Mouse (Mus musculus): ENCODE measurements around the gene Nr1h2. TPM values are rescaled to one million over a fixed set of nuclear protein-coding genes. Genes with fewer than 3 reads are reported as not detected.

The Nr1h2 gene
- polyA plus RNA-seq, 1 experiment from 2014 or later: 69.8 TPM

- WGBS: 40% methylated on average over 8 of the region's 8 CpGs
- Histone ChIP-seq H3K4me3 (ENCODE audit: low read length) (no peak overlapping the region), H3K36me3 (ENCODE audit: control insufficient read depth, insufficient read depth, low read length) (no peaks in the 10 kb centered on the region), H3K4me1 (ENCODE audit: control insufficient read depth, insufficient read depth, low read length) (no peaks in the 10 kb centered on the region), H3K27me3 (ENCODE audit: control insufficient read depth, insufficient read depth, low read length) (no peaks in the 10 kb centered on the region), H3K27ac (ENCODE audit: low read depth, low read length) (no peak overlapping the region), H3K9ac (ENCODE audit: low read depth, low read length) (no peak overlapping the region), H3K9me3 (ENCODE audit: control insufficient read depth, low read length) (no peaks in the 10 kb centered on the region), H3K4me2 (replicated peaks; ENCODE audit: low read depth, low read length) (no peak overlapping the region)
- ATAC-seq (ENCODE audit: low FRiP score, low TSS enrichment): no peak
Observed at GRCm38 (mm10) chr7:44563284-44563683, 9.5 kb upstream of the Nr1h2 start.

GRCm38 (mm10) chr7:44560435-44561400, 7.0 kb upstream of the Nr1h2 start:
- no peaks in the 10 kb centered on the region for H3K9me3 ChIP-seq (ENCODE audit: control insufficient read depth, low read length)
- H3K4me3 ChIP-seq (ENCODE audit: low read length): no peak overlapping the region
- H3K36me3 ChIP-seq (ENCODE audit: control insufficient read depth, insufficient read depth, low read length): no peaks in the 10 kb centered on the region
- no peak overlapping the region for H3K27ac ChIP-seq (ENCODE audit: low read depth, low read length)
- peak; percentile 72 for ATAC-seq (ENCODE audit: low FRiP score, low TSS enrichment)
- no peak overlapping the region for H3K9ac ChIP-seq (ENCODE audit: low read depth, low read length)
- no peak overlapping the region for H3K4me2 ChIP-seq (replicated peaks; ENCODE audit: low read depth, low read length)
- no peaks in the 10 kb centered on the region for H3K4me1 ChIP-seq (ENCODE audit: control insufficient read depth, insufficient read depth, low read length)
- H3K27me3 ChIP-seq (ENCODE audit: control insufficient read depth, insufficient read depth, low read length): no peaks in the 10 kb centered on the region
- WGBS: 48% methylated on average over 18 of the region's 18 CpGs

GRCm38 (mm10) chr7:44557629-44558028, 3.9 kb upstream of the Nr1h2 start:
- Histone ChIP-seq H3K9me3 (ENCODE audit: control insufficient read depth, low read length) (no peaks in the 10 kb centered on the region), H3K9ac (ENCODE audit: low read depth, low read length) (no peak overlapping the region), H3K27ac (ENCODE audit: low read depth, low read length) (no peak overlapping the region), H3K4me1 (ENCODE audit: control insufficient read depth, insufficient read depth, low read length) (no peaks in the 10 kb centered on the region), H3K4me3 (ENCODE audit: low read length) (no peak overlapping the region), H3K4me2 (replicated peaks; ENCODE audit: low read depth, low read length) (no peak overlapping the region), H3K36me3 (ENCODE audit: control insufficient read depth, insufficient read depth, low read length) (no peaks in the 10 kb centered on the region), H3K27me3 (ENCODE audit: control insufficient read depth, insufficient read depth, low read length) (no peaks in the 10 kb centered on the region)
- WGBS: 58% methylated on average over 2 of the region's 2 CpGs
- no peak for ATAC-seq (ENCODE audit: low FRiP score, low TSS enrichment)

- Histone ChIP-seq H3K4me1 (ENCODE audit: control insufficient read depth, insufficient read depth, low read length) (no peaks in the 10 kb centered on the region), H3K27me3 (ENCODE audit: control insufficient read depth, insufficient read depth, low read length) (no peaks in the 10 kb centered on the region), H3K9ac (ENCODE audit: low read depth, low read length) (peak overlapping the region; percentile 64; the same call in 1 of the 2 replicates), H3K9me3 (ENCODE audit: control insufficient read depth, low read length) (no peaks in the 10 kb centered on the region), H3K36me3 (ENCODE audit: control insufficient read depth, insufficient read depth, low read length) (peaks cover 27% of the 10 kb centered on the region), H3K4me2 (replicated peaks; ENCODE audit: low read depth, low read length) (peak overlapping the region; percentile 63), H3K27ac (ENCODE audit: low read depth, low read length) (peak overlapping the region; percentile 96), H3K4me3 (ENCODE audit: low read length) (peak overlapping the region; percentile 63)
- WGBS: 1% methylated on average over 32 of the region's 32 CpGs
- ATAC-seq (ENCODE audit: low FRiP score, low TSS enrichment): peak; percentile 79
Observed at GRCm38 (mm10) chr7:44553196-44553764, 471 bp downstream of the Nr1h2 start.

- H3K4me1 ChIP-seq (ENCODE audit: control insufficient read depth, insufficient read depth, low read length): peaks cover 4% of the 10 kb centered on the region
- H3K27me3 ChIP-seq (ENCODE audit: control insufficient read depth, insufficient read depth, low read length): no peaks in the 10 kb centered on the region
- H3K9me3 ChIP-seq (ENCODE audit: control insufficient read depth, low read length): no peaks in the 10 kb centered on the region
- H3K36me3 ChIP-seq (ENCODE audit: control insufficient read depth, insufficient read depth, low read length): peaks cover 27% of the 10 kb centered on the region
- peak overlapping the region; percentile 63 for H3K4me2 ChIP-seq (replicated peaks; ENCODE audit: low read depth, low read length)
- H3K4me3 ChIP-seq (ENCODE audit: low read length): peak overlapping the region; percentile 63; the same call in 1 of the 2 replicates
- H3K9ac ChIP-seq (ENCODE audit: low read depth, low read length): no peak overlapping the region
- WGBS: 88% methylated on average over 30 of the region's 31 CpGs
- H3K27ac ChIP-seq (ENCODE audit: low read depth, low read length): no peak overlapping the region
- ATAC-seq (ENCODE audit: low FRiP score, low TSS enrichment): no peak
Observed at GRCm38 (mm10) chr7:44552141-44552908, 1.4 kb downstream of the Nr1h2 start.

- H3K36me3 ChIP-seq (ENCODE audit: control insufficient read depth, insufficient read depth, low read length): peaks cover 27% of the 10 kb centered on the region
- ATAC-seq (ENCODE audit: low FRiP score, low TSS enrichment): no peak
- H3K27ac ChIP-seq (ENCODE audit: low read depth, low read length): no peak overlapping the region
- no peak overlapping the region for H3K4me3 ChIP-seq (ENCODE audit: low read length)
- no peaks in the 10 kb centered on the region for H3K27me3 ChIP-seq (ENCODE audit: control insufficient read depth, insufficient read depth, low read length)
- no peaks in the 10 kb centered on the region for H3K9me3 ChIP-seq (ENCODE audit: control insufficient read depth, low read length)
- no peak overlapping the region for H3K9ac ChIP-seq (ENCODE audit: low read depth, low read length)
- 87% methylated on average over 22 of the region's 22 CpGs for WGBS
- H3K4me1 ChIP-seq (ENCODE audit: control insufficient read depth, insufficient read depth, low read length): peaks cover 4% of the 10 kb centered on the region
- H3K4me2 ChIP-seq (replicated peaks; ENCODE audit: low read depth, low read length): no peak overlapping the region
Observed at GRCm38 (mm10) chr7:44551731-44552130, 2.0 kb downstream of the Nr1h2 start.

- Histone ChIP-seq H3K9ac (ENCODE audit: low read depth, low read length) (no peak overlapping the region), H3K9me3 (ENCODE audit: control insufficient read depth, low read length) (no peaks in the 10 kb centered on the region), H3K4me1 (ENCODE audit: control insufficient read depth, insufficient read depth, low read length) (peaks cover 4% of the 10 kb centered on the region), H3K4me2 (replicated peaks; ENCODE audit: low read depth, low read length) (no peak overlapping the region), H3K36me3 (ENCODE audit: control insufficient read depth, insufficient read depth, low read length) (peaks cover 27% of the 10 kb centered on the region), H3K4me3 (ENCODE audit: low read length) (no peak overlapping the region), H3K27me3 (ENCODE audit: control insufficient read depth, insufficient read depth, low read length) (no peaks in the 10 kb centered on the region), H3K27ac (ENCODE audit: low read depth, low read length) (no peak overlapping the region)
- WGBS: 95% methylated on average over 21 of the region's 21 CpGs
- no peak for ATAC-seq (ENCODE audit: low FRiP score, low TSS enrichment)
Observed at GRCm38 (mm10) chr7:44551301-44551700, 2.5 kb downstream of the Nr1h2 start.

- H3K27me3 ChIP-seq (ENCODE audit: control insufficient read depth, insufficient read depth, low read length): no peaks in the 10 kb centered on the region
- H3K4me1 ChIP-seq (ENCODE audit: control insufficient read depth, insufficient read depth, low read length): peaks cover 4% of the 10 kb centered on the region
- H3K4me2 ChIP-seq (replicated peaks; ENCODE audit: low read depth, low read length): no peak overlapping the region
- WGBS: 95% methylated on average over 12 of the region's 12 CpGs
- H3K9me3 ChIP-seq (ENCODE audit: control insufficient read depth, low read length): no peaks in the 10 kb centered on the region
- H3K27ac ChIP-seq (ENCODE audit: low read depth, low read length): no peak overlapping the region
- no peak for ATAC-seq (ENCODE audit: low FRiP score, low TSS enrichment)
- H3K9ac ChIP-seq (ENCODE audit: low read depth, low read length): no peak overlapping the region
- H3K4me3 ChIP-seq (ENCODE audit: low read length): no peak overlapping the region
- peaks cover 27% of the 10 kb centered on the region for H3K36me3 ChIP-seq (ENCODE audit: control insufficient read depth, insufficient read depth, low read length)
Observed at GRCm38 (mm10) chr7:44550409-44550678, 3.4 kb downstream of the Nr1h2 start.

Data from kidney, embryonic 14.5 days (tissue).